Mouse (Mus musculus) heart, postnatal 0 days (tissue): ENCODE data around the gene Zfp442.
"Not testable (repeated sequence)": the region's sequence is repeated elsewhere in the genome, so short reads cannot be mapped to it uniquely, and the experiment has no call there.

ENCODE experiments used
- CTCF ChIP-seq: IDR thresholded peaks from 2 replicates; pipeline ENCODE4 v1.5.1; 2016; ENCODE audit warnings: antibody characterized with exemption, control low read depth, low read depth
- EP300 ChIP-seq: IDR thresholded peaks from 2 replicates; pipeline ENCODE4 v1.6.1; 2016; ENCODE audit warnings: antibody characterized with exemption, low read depth

- TF ChIP-seq CTCF, EP300: not testable (repeated sequence)
These were observed 33.9 kb upstream of the Zfp442 start, which contains the start of gene Zfp345 for GRCm38 (mm10) chr2:150484939-150485778.
